In genomic region chr4:96622474-96622873, GRCm38 (mm10) we compare ENCODE assay signal across 36 mouse cellular contexts. TPM values are rescaled to one million over a fixed set of nuclear protein-coding genes. Genes with fewer than 3 reads are reported as not detected.
"Had no signal": no experiment of that assay in that cellular context is flagged by ENCODE, and none has a peak within 500 bp of the region (broad histone marks: within the 10 kb centered on the region; RNA-seq: fewer than 3 reads in every experiment).

No protein-coding gene starts in this region.

- H3K4me2 ChIP-seq: heart, embryonic 12.5 days; hindbrain, embryonic 12.5 days; hindbrain, embryonic 14.5 days; intestine, embryonic 15.5 days; limb, embryonic 12.5 days had no signal

- H3K27ac ChIP-seq: gastrocnemius, adult 2 months; heart, embryonic 10.5 days; hindbrain, embryonic 10.5 days; hindbrain, embryonic 12.5 days; hindbrain, embryonic 14.5 days; intestine, embryonic 15.5 days; kidney, postnatal 0 days; layer of hippocampus, adult 2 months; left cerebral cortex, adult 2 months; limb, embryonic 10.5 days; limb, embryonic 12.5 days; liver, embryonic 14.5 days had no signal

- H3K9ac ChIP-seq: heart, embryonic 12.5 days; hindbrain, embryonic 12.5 days; hindbrain, embryonic 14.5 days; intestine, embryonic 15.5 days; limb, embryonic 12.5 days; liver, embryonic 14.5 days had no signal

- ATAC-seq: hindbrain, embryonic 16.5 days; inflammation-experienced regulatory T-cells, adult 6 months; intestine, embryonic 15.5 days; intestine, postnatal 0 days had no signal

- H3K27me3 ChIP-seq: heart, embryonic 12.5 days; hindbrain, embryonic 12.5 days; intestine, embryonic 15.5 days; limb, embryonic 12.5 days had no signal

- H3K4me1 ChIP-seq: heart, embryonic 10.5 days; heart, embryonic 12.5 days; hindbrain, embryonic 10.5 days; hindbrain, embryonic 12.5 days; intestine, embryonic 15.5 days; limb, embryonic 10.5 days; limb, embryonic 12.5 days had no signal

- H3K9me3 ChIP-seq: intestine, embryonic 15.5 days; limb, embryonic 10.5 days had no signal

- H3K4me3 ChIP-seq: gastrocnemius, adult 2 months; heart, embryonic 10.5 days; heart, embryonic 12.5 days; hindbrain, embryonic 10.5 days; hindbrain, embryonic 12.5 days; intestine, embryonic 15.5 days; layer of hippocampus, adult 2 months; left cerebral cortex, adult 2 months; limb, embryonic 10.5 days; limb, embryonic 12.5 days had no signal

- H3K36me3 ChIP-seq: heart, embryonic 10.5 days; heart, embryonic 12.5 days; hindbrain, embryonic 10.5 days; hindbrain, embryonic 12.5 days; intestine, embryonic 15.5 days; limb, embryonic 10.5 days; limb, embryonic 12.5 days had no signal

- DNase-seq: gastrocnemius, adult 2 months; gastrocnemius, postnatal 10 days; gastrocnemius, postnatal 25 days; heart, adult 18-20 months; heart, postnatal 10 days; heart, postnatal 4 days; kidney, adult 18-20 months; kidney, postnatal 25 days; kidney, postnatal 4 days; liver had no signal

RNA-seq across cellular contexts. Expression of gene Cyp2j5, which starts 41.5 kb away (rescaled TPM):
- total RNA-seq: gastrocnemius, adult 2 months; gastrocnemius, postnatal 25 days; granulocyte monocyte progenitor cell, adult 5-6 weeks; heart, adult 18-20 months; heart, adult 8-10 months; heart, postnatal 10 days; heart, postnatal 25 days; heart, postnatal 4 days; layer of hippocampus, adult 2 months; layer of hippocampus, postnatal 10 days; layer of hippocampus, postnatal 25 days; left cerebral cortex, adult 2 months; left cerebral cortex, postnatal 14 days; left cerebral cortex, postnatal 36 days had no signal
- polyA plus RNA-seq: frontal cortex, adult 2 months; heart, embryonic 10.5 days; heart, embryonic 12.5 days; heart, embryonic 14.5 days; heart, embryonic 16.5 days; hindbrain, embryonic 10.5 days; hindbrain, embryonic 12.5 days; hindbrain, embryonic 14.5 days; hindbrain, embryonic 16.5 days; inflammation-experienced regulatory T-cells, adult 6 months; limb, embryonic 10.5 days; limb, embryonic 12.5 days; limb, embryonic 14.5 days had no signal
